Comparison of ENCODE assay signal across 8 mouse cellular contexts in the genomic region with DNA sequence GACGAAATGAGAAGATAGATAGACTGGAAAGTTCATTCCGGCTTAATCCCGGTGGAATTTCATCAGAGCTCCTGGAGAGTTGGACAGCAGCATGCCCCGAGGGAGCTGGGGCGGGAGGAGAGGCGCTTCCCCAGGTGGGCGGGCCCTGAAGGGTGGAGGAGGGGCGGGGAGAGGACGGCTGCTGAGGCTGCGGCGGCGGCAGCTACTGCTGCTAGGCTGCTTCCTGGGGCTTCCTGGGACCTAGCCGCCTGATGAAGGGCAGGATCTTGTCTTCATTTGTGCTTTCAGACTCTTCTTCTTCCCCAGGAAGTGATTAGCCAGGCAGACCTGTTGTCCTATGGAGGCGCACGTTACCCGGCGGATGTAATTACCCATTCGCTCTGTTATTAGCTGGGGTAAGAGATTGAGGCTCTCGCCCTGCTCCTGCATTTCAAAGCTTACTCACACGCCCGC.
DNase-seq lines count a peak whose midpoint lies in the region; ATAC-seq lines count a peak whose summit lies in the region.

No protein-coding gene starts in this region.

- H3K4me2 ChIP-seq in embryonic facial prominence, embryonic 12.5 days (replicated peaks) = peak overlapping the region; percentile 50
- peak overlapping the region; percentile 70 for H3K4me2 ChIP-seq in heart, embryonic 13.5 days
- H3K4me2 ChIP-seq in kidney, embryonic 14.5 days (replicated peaks; ENCODE audit: low read depth, low read length) = peak overlapping the region; percentile 44
- peak overlapping the region; percentile 61 for H3K4me2 ChIP-seq in stomach, embryonic 15.5 days

- H3K4me3 ChIP-seq in embryonic facial prominence, embryonic 12.5 days = peak overlapping the region; percentile 20
- H3K4me3 ChIP-seq in heart, embryonic 13.5 days = peak overlapping the region; percentile 47
- H3K4me3 ChIP-seq in kidney, embryonic 14.5 days (ENCODE audit: low read length) = peak overlapping the region; percentile 34
- H3K4me3 ChIP-seq in stomach, embryonic 15.5 days (replicated peaks) = peak overlapping the region; percentile 34

- H3K27ac ChIP-seq in embryonic facial prominence, embryonic 12.5 days = no peak overlapping the region
- no peak overlapping the region for H3K27ac ChIP-seq in heart, embryonic 13.5 days (replicated peaks)
- H3K27ac ChIP-seq in kidney, embryonic 14.5 days (ENCODE audit: low read depth, low read length) = no peak overlapping the region
- H3K27ac ChIP-seq in stomach, embryonic 15.5 days = no peak overlapping the region

- no peaks in the 10 kb centered on the region for H3K9me3 ChIP-seq in embryonic facial prominence, embryonic 12.5 days
- no peaks in the 10 kb centered on the region for H3K9me3 ChIP-seq in heart, embryonic 13.5 days
- H3K9me3 ChIP-seq in kidney, embryonic 14.5 days (ENCODE audit: control insufficient read depth, low read length) = peaks cover 5% of the 10 kb centered on the region; the same call in 1 of the 2 replicates
- no peaks in the 10 kb centered on the region for H3K9me3 ChIP-seq in stomach, embryonic 15.5 days

- no peak overlapping the region for H3K9ac ChIP-seq in embryonic facial prominence, embryonic 12.5 days
- H3K9ac ChIP-seq in heart, embryonic 13.5 days = peak overlapping the region; percentile 37; the same call in 1 of the 2 replicates
- H3K9ac ChIP-seq in kidney, embryonic 14.5 days (ENCODE audit: low read depth, low read length) = no peak overlapping the region
- H3K9ac ChIP-seq in stomach, embryonic 15.5 days = no peak overlapping the region

- ATAC-seq in embryonic facial prominence, embryonic 12.5 days (ENCODE audit: insufficient number of reproducible peaks, insufficient read depth, low FRiP score, low TSS enrichment) = no peak
- no peak for ATAC-seq in heart, embryonic 13.5 days (ENCODE audit: extremely low read depth, insufficient number of reproducible peaks, low FRiP score, low TSS enrichment)
- peak; percentile 64; the same call in 1 of the 2 replicates for ATAC-seq in kidney, embryonic 14.5 days (ENCODE audit: low FRiP score, low TSS enrichment)
- ATAC-seq in stomach, embryonic 15.5 days (ENCODE audit: insufficient read depth, low FRiP score, low read depth) = no peak
- no peak for ATAC-seq in granulocyte monocyte progenitor cell, adult 5-6 weeks (replicated peaks; ENCODE audit: poor library complexity, severe bottlenecking)

- WGBS in embryonic facial prominence, embryonic 12.5 days = under 1% methylated on average over 20 of the region's 21 CpGs
- under 1% methylated on average over 21 of the region's 21 CpGs for WGBS in heart, embryonic 13.5 days
- under 1% methylated on average over 21 of the region's 21 CpGs for WGBS in kidney, embryonic 14.5 days
- WGBS in stomach, embryonic 15.5 days = under 1% methylated on average over 21 of the region's 21 CpGs

- peaks cover 6% of the 10 kb centered on the region for H3K27me3 ChIP-seq in embryonic facial prominence, embryonic 12.5 days
- peaks cover 77% of the 10 kb centered on the region for H3K27me3 ChIP-seq in heart, embryonic 13.5 days (replicated peaks)
- H3K27me3 ChIP-seq in kidney, embryonic 14.5 days (ENCODE audit: control insufficient read depth, insufficient read depth, low read length) = peaks cover 40% of the 10 kb centered on the region
- H3K27me3 ChIP-seq in stomach, embryonic 15.5 days (replicated peaks) = peaks cover 15% of the 10 kb centered on the region

- peak; percentile 33 to 64 for DNase-seq in urinary bladder, adult 18-20 months (ENCODE audit: low spot score in 2 of 2)
- DNase-seq in urinary bladder, postnatal 10 days (ENCODE audit: low spot score) = no peak
- peak; percentile 71 for DNase-seq in lung, postnatal 10 days

- H3K4me1 ChIP-seq in embryonic facial prominence, embryonic 12.5 days = peaks cover 60% of the 10 kb centered on the region
- H3K4me1 ChIP-seq in heart, embryonic 13.5 days = peaks cover 37% of the 10 kb centered on the region
- peaks cover 21% of the 10 kb centered on the region; the same call in 1 of the 2 replicates for H3K4me1 ChIP-seq in kidney, embryonic 14.5 days (ENCODE audit: control insufficient read depth, insufficient read depth, low read length)
- H3K4me1 ChIP-seq in stomach, embryonic 15.5 days = peaks cover 27% of the 10 kb centered on the region

- H3K36me3 ChIP-seq in embryonic facial prominence, embryonic 12.5 days = no peaks in the 10 kb centered on the region
- no peaks in the 10 kb centered on the region for H3K36me3 ChIP-seq in heart, embryonic 13.5 days
- H3K36me3 ChIP-seq in kidney, embryonic 14.5 days (ENCODE audit: control insufficient read depth, insufficient read depth, low read length) = no peaks in the 10 kb centered on the region
- no peaks in the 10 kb centered on the region for H3K36me3 ChIP-seq in stomach, embryonic 15.5 days
